In genomic region chr17:80059731-80060130, GRCm38 (mm10) we compare ENCODE assay signal across 9 mouse cellular contexts. TPM values are rescaled to one million over a fixed set of nuclear protein-coding genes. Genes with fewer than 3 reads are reported as not detected.
DNase-seq lines count a peak whose midpoint lies in the region; ATAC-seq lines count a peak whose summit lies in the region.
"Had no signal": no experiment of that assay in that cellular context is flagged by ENCODE, and none has a peak within 500 bp of the region (broad histone marks: within the 10 kb centered on the region; RNA-seq: fewer than 3 reads in every experiment).

No protein-coding gene starts in this region.

- no peak for DNase-seq in heart, postnatal 4 days
- DNase-seq in frontal cortex, postnatal 25 days (ENCODE audit: low spot score in 2 of 2) = no peak
- no peak for DNase-seq in c-Kit-positive CD71-positive TER-119-positive erythroid progenitor cells, embryonic 14.5 days (ENCODE audit: low spot score)
- DNase-seq in thymus, postnatal 4 days = no peak

- H3K4me3 ChIP-seq in heart, embryonic 12.5 days = peak overlapping the region; percentile 94
- peak overlapping the region; percentile 80 for H3K4me3 ChIP-seq in embryonic facial prominence, embryonic 12.5 days
- peak overlapping the region; percentile 22; the same call in 1 of the 2 replicates for H3K4me3 ChIP-seq in hindbrain, embryonic 16.5 days (ENCODE audit: low read length)
- peak overlapping the region; percentile 95 for H3K4me3 ChIP-seq in midbrain, embryonic 13.5 days (replicated peaks)

- H3K27ac ChIP-seq in heart, embryonic 12.5 days (ENCODE audit: poor library complexity, severe bottlenecking) = no peak overlapping the region
- H3K27ac ChIP-seq in embryonic facial prominence, embryonic 12.5 days = no peak overlapping the region
- H3K27ac ChIP-seq in hindbrain, embryonic 16.5 days (ENCODE audit: low read depth, low read length) = no peak overlapping the region
- no peak overlapping the region for H3K27ac ChIP-seq in midbrain, embryonic 13.5 days

- no peaks in the 10 kb centered on the region for H3K27me3 ChIP-seq in heart, embryonic 12.5 days (replicated peaks)
- H3K27me3 ChIP-seq in embryonic facial prominence, embryonic 12.5 days = no peaks in the 10 kb centered on the region
- no peaks in the 10 kb centered on the region for H3K27me3 ChIP-seq in hindbrain, embryonic 16.5 days (replicated peaks; ENCODE audit: control insufficient read depth, insufficient read depth, low read length)
- H3K27me3 ChIP-seq in midbrain, embryonic 13.5 days = no peaks in the 10 kb centered on the region

- no peaks in the 10 kb centered on the region for H3K9me3 ChIP-seq in heart, embryonic 12.5 days (replicated peaks)
- H3K9me3 ChIP-seq in embryonic facial prominence, embryonic 12.5 days = no peaks in the 10 kb centered on the region
- no peaks in the 10 kb centered on the region for H3K9me3 ChIP-seq in hindbrain, embryonic 16.5 days (ENCODE audit: control insufficient read depth, low read length)
- no peaks in the 10 kb centered on the region for H3K9me3 ChIP-seq in midbrain, embryonic 13.5 days
- H3K9me3 ChIP-seq: G1E had no signal

- WGBS in heart, embryonic 12.5 days = 21% methylated on average over 1 of the region's 1 CpGs
- 10% methylated on average over 1 of the region's 1 CpGs for WGBS in embryonic facial prominence, embryonic 12.5 days
- WGBS in hindbrain, embryonic 16.5 days = 6% methylated on average over 1 of the region's 1 CpGs
- WGBS in midbrain, embryonic 13.5 days = 6% methylated on average over 1 of the region's 1 CpGs

- H3K4me2 ChIP-seq in heart, embryonic 12.5 days = peak overlapping the region; percentile 81
- H3K4me2 ChIP-seq in embryonic facial prominence, embryonic 12.5 days (replicated peaks) = peak overlapping the region; percentile 70
- peak overlapping the region; percentile 80 for H3K4me2 ChIP-seq in hindbrain, embryonic 16.5 days (ENCODE audit: low read length)
- H3K4me2 ChIP-seq in midbrain, embryonic 13.5 days (replicated peaks) = peak overlapping the region; percentile 72

- no peak overlapping the region for H3K9ac ChIP-seq in heart, embryonic 12.5 days
- 0 out of 2 replicates have a peak overlapping the region, but pooled peaks have one; percentile 99 for H3K9ac ChIP-seq in embryonic facial prominence, embryonic 12.5 days
- no peak overlapping the region for H3K9ac ChIP-seq in hindbrain, embryonic 16.5 days (ENCODE audit: low read depth, low read length)
- peak overlapping the region; percentile 99 for H3K9ac ChIP-seq in midbrain, embryonic 13.5 days (replicated peaks)

- no peaks in the 10 kb centered on the region for H3K36me3 ChIP-seq in heart, embryonic 12.5 days
- H3K36me3 ChIP-seq in embryonic facial prominence, embryonic 12.5 days = no peaks in the 10 kb centered on the region
- no peaks in the 10 kb centered on the region for H3K36me3 ChIP-seq in hindbrain, embryonic 16.5 days (ENCODE audit: control insufficient read depth, insufficient read depth, low read length)
- no peaks in the 10 kb centered on the region for H3K36me3 ChIP-seq in midbrain, embryonic 13.5 days

- H3K4me1 ChIP-seq in heart, embryonic 12.5 days (replicated peaks) = peaks cover 23% of the 10 kb centered on the region
- H3K4me1 ChIP-seq in embryonic facial prominence, embryonic 12.5 days = peaks cover 17% of the 10 kb centered on the region
- peaks cover 19% of the 10 kb centered on the region for H3K4me1 ChIP-seq in hindbrain, embryonic 16.5 days (ENCODE audit: control insufficient read depth, insufficient read depth, low read depth, low read length)
- peaks cover 43% of the 10 kb centered on the region for H3K4me1 ChIP-seq in midbrain, embryonic 13.5 days (replicated peaks)

- ATAC-seq in heart, embryonic 12.5 days (ENCODE audit: insufficient number of reproducible peaks, low FRiP score) = no peak
- no peak for ATAC-seq in embryonic facial prominence, embryonic 12.5 days (ENCODE audit: insufficient number of reproducible peaks, insufficient read depth, low FRiP score, low TSS enrichment)
- ATAC-seq in hindbrain, embryonic 16.5 days = no peak
- no peak for ATAC-seq in midbrain, embryonic 13.5 days

RNA-seq across cellular contexts. Expression of gene Hnrnpll, which starts 2.4 kb away (rescaled TPM):
- 60.6 and 63.5 TPM in 2 replicates for polyA plus RNA-seq in heart, embryonic 12.5 days (2016; fragmentation: Nextera tagmentation; extraction: Ambion mirVana)
- total RNA-seq in heart, postnatal 4 days (2021) = 10 to 100 TPM; 51.1 to 57.8 TPM
- polyA plus RNA-seq in embryonic facial prominence, embryonic 12.5 days (2016; fragmentation: Nextera tagmentation; extraction: Ambion mirVana) = 107 and 109 TPM in 2 replicates
- 46.2 and 48.0 TPM in 2 replicates for polyA plus RNA-seq in hindbrain, embryonic 16.5 days (2015; fragmentation: Nextera tagmentation; extraction: Ambion mirVana)
- polyA plus RNA-seq in midbrain, embryonic 13.5 days (2015; fragmentation: Nextera tagmentation; extraction: Ambion mirVana) = 70.2 and 76.7 TPM in 2 replicates

Comparison
In these comparisons a context has a peak if more than half of its experiments do, and no peak if none do; other contexts are left out.
1. H3K4me3 ChIP-seq: peak in every context shown above with its lines; median percentile 95 in midbrain, embryonic 13.5 days; 94 in heart, embryonic 12.5 days; 80 in embryonic facial prominence, embryonic 12.5 days; 22 in hindbrain, embryonic 16.5 days.
2. H3K9ac ChIP-seq: peak in embryonic facial prominence, embryonic 12.5 days (single experiment) and midbrain, embryonic 13.5 days (single experiment); none in heart, embryonic 12.5 days (single experiment) and hindbrain, embryonic 16.5 days (single experiment).
3. Peak in every context shown above with its lines, with median percentiles within 50 percentile points of each other: H3K4me2 ChIP-seq.